Mouse (Mus musculus) left cerebral cortex, adult 11 months (tissue): ENCODE data around the gene Syt1.

ENCODE experiments used
- DNase-seq: peaks from one replicate; pipeline ENCODE4 v3.0.0; 2022; ENCODE audit warnings: low spot score

The Syt1 gene

GRCm38 (mm10) chr10:108643915-108644314, 366.9 kb downstream of the Syt1 start:
- DNase-seq: no peak

GRCm38 (mm10) chr10:108638095-108638494, 372.7 kb downstream of the Syt1 start:
- no peak for DNase-seq

GRCm38 (mm10) chr10:108636086-108636485, 374.7 kb downstream of the Syt1 start:
- DNase-seq: no peak

DNA sequence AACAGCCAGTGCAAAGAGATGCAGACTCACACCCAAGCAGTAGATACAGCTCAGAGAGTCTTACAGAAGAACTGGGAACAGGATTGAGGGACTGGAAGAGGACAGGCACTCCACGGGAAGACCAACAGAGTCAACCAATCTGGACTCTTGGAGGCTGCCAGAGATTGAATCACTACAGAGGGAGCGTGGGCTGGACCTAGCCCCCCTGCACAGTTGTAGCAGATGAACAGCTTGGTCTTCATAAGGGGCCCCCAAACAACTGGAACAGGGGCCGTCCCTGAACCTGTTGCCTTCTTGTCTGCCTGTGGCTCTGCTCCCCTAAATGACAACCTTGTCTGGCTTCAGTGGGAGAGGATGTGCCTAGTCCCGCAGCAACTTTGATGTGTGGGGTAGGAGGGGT, 375.2 kb downstream of the Syt1 start:
- DNase-seq: no peak

DNA sequence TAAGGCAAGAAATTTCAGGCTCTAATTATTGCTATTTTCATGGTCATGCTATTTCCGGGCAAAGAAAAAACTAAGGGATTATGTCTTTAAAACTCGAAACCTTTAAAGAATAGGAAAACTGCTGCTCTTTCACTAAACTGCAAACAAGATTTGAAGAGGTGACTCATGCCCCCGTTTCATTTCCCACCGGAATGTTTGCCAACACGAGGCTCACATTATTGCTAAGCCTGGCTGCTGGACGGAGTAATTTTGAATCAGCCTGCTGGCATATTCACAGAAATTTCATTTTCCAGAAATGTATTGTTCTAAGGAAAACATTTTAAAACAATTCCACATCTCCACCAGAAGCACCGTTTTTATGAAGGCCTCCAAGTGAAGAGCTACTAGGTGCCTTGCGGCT, 379.9 kb downstream of the Syt1 start:
- DNase-seq: no peak

GRCm38 (mm10) chr10:108626404-108626803, 384.4 kb downstream of the Syt1 start:
- no peak for DNase-seq

DNA sequence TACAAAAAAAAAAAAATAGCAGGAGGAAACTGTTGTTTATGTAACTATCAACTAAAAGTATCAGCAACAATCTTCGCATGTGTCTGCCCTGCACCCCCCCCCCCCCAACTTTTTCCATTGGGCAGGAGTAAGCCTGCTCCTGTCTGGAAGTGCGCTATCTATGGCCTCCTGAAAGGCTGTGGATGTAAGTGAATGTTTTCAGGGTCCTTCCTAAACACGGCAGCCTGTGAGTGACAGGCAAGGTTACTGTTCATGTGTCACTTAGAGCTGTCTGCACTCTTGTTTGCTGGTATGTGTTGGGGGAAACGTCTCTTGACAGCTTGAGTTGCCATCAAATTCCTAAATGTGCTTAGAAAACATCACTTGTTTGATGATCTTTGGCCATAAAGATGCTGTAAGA, 387.8 kb downstream of the Syt1 start:
- DNase-seq: no peak

- no peak for DNase-seq
These were observed 390.9 kb downstream of the Syt1 start for GRCm38 (mm10) chr10:108619861-108620260.

DNA sequence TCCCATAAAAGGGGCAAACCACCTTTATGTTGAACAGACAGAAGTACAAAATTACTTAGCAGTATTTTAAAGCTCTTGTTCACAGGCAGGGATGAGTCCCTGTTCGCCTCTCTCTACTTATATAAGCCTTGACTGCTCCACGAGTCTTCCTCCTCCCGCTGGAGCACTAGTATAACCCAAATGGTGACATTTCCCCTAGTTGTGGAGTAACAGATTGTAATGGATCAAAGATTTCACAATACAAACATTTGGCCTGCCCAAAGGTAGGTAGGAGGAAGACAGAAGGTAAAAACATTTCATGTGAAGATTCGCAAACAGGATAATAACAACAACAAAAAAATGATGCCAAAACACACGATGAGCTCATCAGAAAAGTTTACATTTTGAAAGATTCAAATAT, 391.6 kb downstream of the Syt1 start:
- no peak for DNase-seq

- no peak for DNase-seq
These were observed 400.6 kb downstream of the Syt1 start for GRCm38 (mm10) chr10:108610057-108610644.

GRCm38 (mm10) chr10:108601672-108602412, 408.9 kb downstream of the Syt1 start:
- no peak for DNase-seq

GRCm38 (mm10) chr10:108600693-108601092, 410.1 kb downstream of the Syt1 start:
- DNase-seq: no peak

- DNase-seq: no peak
These were observed 413.4 kb downstream of the Syt1 start for GRCm38 (mm10) chr10:108597385-108597784.

DNA sequence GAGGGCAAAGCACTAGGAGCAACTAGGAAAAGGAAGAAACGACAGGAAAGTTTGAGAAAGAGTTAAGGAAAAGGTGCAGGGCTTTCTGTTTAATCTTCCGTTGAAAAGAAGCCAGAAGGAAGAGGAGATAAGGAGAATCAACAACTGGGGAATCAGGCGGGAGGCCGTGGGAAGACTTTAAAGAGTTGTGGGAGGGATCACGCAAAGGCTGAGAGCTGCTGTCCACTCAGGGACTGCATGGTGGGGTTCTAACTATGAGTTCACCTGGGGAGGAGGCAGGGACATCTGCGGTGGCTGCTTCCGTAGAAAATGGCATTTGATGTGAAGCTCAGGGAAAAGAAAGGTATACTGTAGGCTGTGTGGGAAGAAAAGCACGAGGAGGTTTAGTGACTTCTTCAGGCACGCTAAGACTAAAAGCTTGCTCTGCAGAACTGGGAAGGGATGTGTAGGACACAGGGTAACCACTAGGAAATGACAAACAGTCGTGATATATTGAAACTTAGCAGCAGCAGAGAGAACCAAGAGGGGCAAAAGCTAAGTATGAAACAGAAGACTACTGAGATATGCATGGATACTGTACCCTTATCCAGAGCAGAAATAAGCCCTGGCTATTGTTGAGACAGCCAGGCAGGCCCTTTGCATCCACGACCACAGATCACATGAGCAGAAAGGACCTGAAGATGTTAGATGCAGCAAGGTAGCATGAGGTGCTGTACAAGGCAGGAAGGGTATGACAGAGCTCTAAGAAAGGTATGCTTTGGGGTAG, 414.4 kb downstream of the Syt1 start:
- no peak for DNase-seq

DNA sequence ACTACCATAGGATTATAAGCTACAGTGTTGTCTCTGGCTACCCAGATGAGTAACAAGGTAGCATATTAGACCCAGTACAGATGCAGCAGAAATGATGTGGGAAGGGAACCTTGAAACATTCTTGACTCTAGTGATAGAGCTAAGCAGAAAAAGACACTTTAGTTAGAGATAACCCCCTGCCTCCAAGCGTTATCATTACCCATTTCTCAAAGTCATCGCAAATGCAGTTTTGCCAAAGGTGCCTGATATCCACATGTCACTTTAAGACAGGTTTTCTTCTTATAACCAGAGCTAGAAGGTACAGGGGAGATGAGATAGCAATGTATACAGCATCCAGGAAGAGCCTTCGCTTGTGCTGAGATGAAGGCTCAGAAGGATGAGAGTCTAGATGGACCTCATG, 421.4 kb downstream of the Syt1 start:
- no peak for DNase-seq

DNA sequence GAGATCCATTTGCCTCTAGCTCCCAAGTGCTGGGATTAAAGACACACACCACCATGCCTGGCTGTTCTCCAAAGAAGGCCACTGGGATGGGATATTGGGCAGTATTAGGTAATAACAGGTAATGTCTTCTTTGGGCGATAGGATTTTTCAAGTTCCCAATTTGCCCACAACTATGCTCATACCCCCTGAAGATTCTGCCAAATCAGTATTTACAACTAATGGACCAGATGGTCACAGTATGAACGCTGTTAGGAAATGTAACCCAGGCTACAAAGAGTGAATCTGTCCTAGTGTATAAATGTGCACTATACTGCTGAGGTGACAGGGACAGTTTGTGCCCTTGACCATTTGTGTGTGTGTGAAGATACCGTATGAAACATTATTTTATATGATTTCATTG, 421.9 kb downstream of the Syt1 start:
- no peak for DNase-seq

DNA sequence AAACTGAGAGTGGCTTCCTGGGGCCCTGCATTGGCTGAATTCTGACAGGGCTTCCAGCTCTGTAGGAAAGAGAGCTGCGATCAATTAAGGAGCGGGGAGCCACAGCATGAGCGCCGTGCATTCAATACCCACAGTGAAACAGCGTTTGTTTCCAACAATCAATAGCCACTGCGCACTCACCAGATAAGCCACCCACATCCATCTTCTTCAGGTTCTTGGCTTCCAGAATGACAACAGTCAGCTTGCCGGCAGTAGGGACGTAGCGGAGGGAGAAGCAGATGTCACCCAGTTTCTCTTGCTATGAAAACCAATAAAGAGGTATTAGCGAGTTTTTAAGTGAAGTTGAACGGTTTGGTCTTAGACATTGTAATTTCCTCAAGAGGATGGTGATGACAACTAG, 427.1 kb downstream of the Syt1 start:
- no peak for DNase-seq

- DNase-seq: no peak
These were observed 428.4 kb downstream of the Syt1 start for GRCm38 (mm10) chr10:108582397-108582730.

DNA sequence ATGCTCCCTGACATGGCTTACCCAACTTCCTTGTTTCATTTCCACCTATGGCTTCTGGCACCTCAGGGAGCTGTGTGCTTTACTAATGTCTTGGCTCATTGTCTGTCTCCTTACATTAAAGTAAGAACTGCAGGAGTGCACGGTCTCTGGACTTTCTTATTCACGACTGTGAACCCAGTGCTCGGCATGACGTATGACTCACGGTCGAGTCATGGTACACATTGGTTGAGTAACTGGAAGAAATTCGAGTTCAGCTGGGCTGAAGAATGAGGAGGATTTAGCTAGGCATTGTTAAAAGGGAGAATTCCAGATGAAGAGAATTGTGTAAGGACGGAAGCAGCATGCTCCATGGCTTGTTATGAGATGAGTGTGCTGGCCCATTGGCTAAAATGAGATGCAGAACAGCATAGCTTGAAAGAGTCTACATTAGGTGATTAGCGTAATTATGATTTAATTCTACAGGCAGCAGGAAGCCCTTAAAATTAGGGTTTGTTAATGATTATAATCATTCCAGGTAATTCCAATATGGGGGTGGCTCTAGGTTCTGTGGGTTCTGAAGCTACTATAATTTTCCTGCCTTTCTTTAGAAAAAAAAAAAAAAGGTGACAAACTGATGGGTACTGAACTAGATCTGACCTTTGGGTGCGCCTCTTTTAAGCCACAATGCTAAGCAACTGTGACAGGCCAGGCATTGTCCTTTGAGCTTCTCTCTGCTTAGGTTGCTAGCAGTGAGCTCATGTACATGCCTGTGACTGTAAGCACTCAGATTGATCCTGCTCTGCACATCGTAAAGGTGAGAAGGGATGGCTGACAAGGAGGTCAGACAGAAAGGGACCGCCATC, 429.0 kb downstream of the Syt1 start:
- no peak for DNase-seq

- no peak for DNase-seq
These were observed 429.9 kb downstream of the Syt1 start for GRCm38 (mm10) chr10:108580786-108581420.

- no peak for DNase-seq
These were observed 431.4 kb downstream of the Syt1 start for GRCm38 (mm10) chr10:108579396-108579795.

DNA sequence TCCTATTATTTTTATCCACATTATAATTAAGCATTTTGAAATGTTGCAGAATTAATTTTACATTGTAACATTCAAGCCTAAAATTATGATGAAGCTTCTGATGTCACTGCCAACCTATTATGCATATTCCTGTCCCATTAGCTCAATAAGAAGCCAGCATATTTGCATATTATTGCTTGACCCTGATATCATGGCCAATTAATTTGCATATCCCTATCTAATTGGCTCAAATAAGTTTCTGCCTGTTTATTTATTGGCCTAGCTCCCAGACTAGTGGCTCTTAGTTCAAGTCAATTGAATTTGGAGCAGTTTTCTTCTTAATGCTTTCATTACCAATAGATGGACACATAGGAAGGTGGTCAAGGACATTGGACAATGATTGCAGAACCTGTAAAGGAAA, 433.2 kb downstream of the Syt1 start:
- DNase-seq: no peak
